Mouse (Mus musculus) small intestine, adult 2 months (tissue): Measurements from ENCODE around the gene Taf1c.

Experiments
- CTCF ChIP-seq: fragments of 200-500 bp; IDR thresholded peaks from 2 replicates; pipeline ENCODE4 v1.5.1; 2012; ENCODE audit warnings: low read depth, mild to moderate bottlenecking, control low read depth, inconsistent platforms, low read length, moderate library complexity, mixed read lengths; ENCODE audit not compliant: insufficient replicate concordance, insufficient read length; ENCODE audit errors: extremely low read depth
- POLR2A ChIP-seq: fragments of 200-500 bp; IDR thresholded peaks from 2 replicates; pipeline ENCODE4 v1.6.1; 2012; ENCODE audit warnings: low read depth, mild to moderate bottlenecking, control low read depth, inconsistent platforms, low read length, moderate library complexity

- TF ChIP-seq CTCF (no peak), POLR2A (no peak)
Observed at GRCm38 (mm10) chr8:119568951-119569350, 36.1 kb downstream of the Taf1c start.
